Mouse (Mus musculus): Measurements from ENCODE around the gene Gmpr2. TPM values are rescaled to one million over a fixed set of nuclear protein-coding genes. Genes with fewer than 3 reads are reported as not detected.

Gene Gmpr2
- polyA plus RNA-seq, 1 experiment = 21.7 TPM

DNA sequence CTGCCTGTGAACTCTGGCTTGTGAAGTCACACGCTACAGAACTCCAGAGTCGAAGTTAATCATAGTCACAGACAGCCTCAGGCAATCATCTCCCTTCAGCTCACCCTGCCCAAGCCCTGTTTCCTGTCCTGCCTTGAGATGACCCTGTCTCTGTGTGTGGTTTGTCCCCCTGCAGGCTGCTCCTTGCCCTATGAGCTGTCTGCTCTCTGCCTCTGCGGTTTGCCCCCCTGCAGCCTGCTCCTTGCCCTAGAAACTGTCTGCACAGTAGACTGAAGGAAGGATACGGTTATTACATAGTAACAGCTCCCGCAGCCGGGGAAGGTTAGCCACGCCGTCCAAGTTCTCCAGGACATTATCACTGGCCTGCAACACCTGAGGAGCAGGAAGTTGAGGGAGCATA is 45.1 kb downstream of the Gmpr2 start:
- peak; percentile 89 for DNase-seq
- H3K4me3 ChIP-seq (ENCODE audit: insufficient read depth, low read depth, low read length) = no peak overlapping the region
- TF ChIP-seq POLR2A (IDR thresholded peaks at IDR 0.05; ENCODE audit: low read depth, low read length) (no peak), CTCF (conservative IDR thresholded peaks at IDR 0.05; ENCODE audit: insufficient read depth, insufficient read length, low read depth, low read length) (no peak)
- 43% methylated on average over 8 of the region's 8 CpGs for WGBS
- peaks cover 32% of the 10 kb centered on the region for H3K4me1 ChIP-seq (ENCODE audit: control insufficient read depth, insufficient read depth, low read length)
- peak overlapping the region; percentile 84 for H3K27ac ChIP-seq (ENCODE audit: insufficient read depth, low read depth, low read length)
- no peaks in the 10 kb centered on the region for H3K36me3 ChIP-seq (ENCODE audit: control insufficient read depth, insufficient read depth, low read length)
- H3K27me3 ChIP-seq (replicated peaks; ENCODE audit: control insufficient read depth, insufficient read depth, low read length) = no peaks in the 10 kb centered on the region

DNA sequence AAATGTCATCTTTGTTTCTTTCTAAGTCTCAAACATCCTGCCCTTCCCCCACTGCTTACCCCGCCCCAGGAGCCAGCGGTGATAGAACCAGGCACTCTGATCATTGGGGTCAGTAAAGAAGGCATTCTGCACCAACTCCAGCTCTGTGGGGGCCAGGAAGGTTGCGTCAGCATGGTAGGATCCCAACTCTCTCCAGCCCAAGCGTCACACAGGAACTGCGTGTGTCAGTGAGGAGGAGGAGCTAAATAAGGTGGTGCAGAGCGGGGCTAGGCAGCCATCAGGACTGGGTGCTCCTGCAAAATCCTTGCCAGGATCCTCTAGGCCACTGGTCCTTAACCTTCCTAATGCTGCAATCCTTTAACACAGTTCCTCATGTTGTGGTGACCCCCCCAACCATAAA is 48.0 kb downstream of the Gmpr2 start:
- WGBS = 85% methylated on average over 6 of the region's 6 CpGs
- TF ChIP-seq POLR2A (IDR thresholded peaks at IDR 0.05; ENCODE audit: low read depth, low read length) = no peak
- TF ChIP-seq CTCF (conservative IDR thresholded peaks at IDR 0.05; ENCODE audit: insufficient read depth, insufficient read length, low read depth, low read length) = no peak
- Histone ChIP-seq H3K4me3 (ENCODE audit: insufficient read depth, low read depth, low read length) (no peak overlapping the region), H3K27me3 (replicated peaks; ENCODE audit: control insufficient read depth, insufficient read depth, low read length) (no peaks in the 10 kb centered on the region), H3K4me1 (ENCODE audit: control insufficient read depth, insufficient read depth, low read length) (peaks cover 26% of the 10 kb centered on the region), H3K36me3 (ENCODE audit: control insufficient read depth, insufficient read depth, low read length) (no peaks in the 10 kb centered on the region), H3K27ac (ENCODE audit: insufficient read depth, low read depth, low read length) (no peak overlapping the region)
- DNase-seq = no peak

DNA sequence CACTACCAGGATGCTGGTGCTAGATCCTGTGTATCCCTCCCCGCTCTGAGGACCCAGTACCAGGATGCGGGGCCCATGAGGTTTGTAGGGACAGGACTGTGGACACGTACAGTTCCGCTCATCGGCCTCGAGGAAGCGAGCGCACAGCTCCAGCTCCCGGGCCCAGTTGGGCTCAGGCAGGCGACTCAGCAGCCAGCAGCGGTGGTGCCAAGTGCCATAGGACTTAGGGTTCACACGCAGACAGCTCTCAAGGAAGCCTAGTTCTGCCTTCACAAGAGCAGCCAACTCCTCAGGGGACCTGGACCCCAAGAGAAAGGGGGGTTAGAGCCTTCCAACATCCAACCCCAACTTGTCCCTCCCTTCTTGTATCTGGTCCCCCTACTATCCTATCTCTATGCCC is 48.9 kb downstream of the Gmpr2 start:
- WGBS = 67% methylated on average over 12 of the region's 12 CpGs
- H3K27ac ChIP-seq (ENCODE audit: insufficient read depth, low read depth, low read length) = peak overlapping the region; percentile 77
- TF ChIP-seq POLR2A (IDR thresholded peaks at IDR 0.05; ENCODE audit: low read depth, low read length) (no peak), CTCF (conservative IDR thresholded peaks at IDR 0.05; ENCODE audit: insufficient read depth, insufficient read length, low read depth, low read length) (no peak)
- peak overlapping the region; percentile 23; the same call in 1 of the 2 replicates for H3K4me3 ChIP-seq (ENCODE audit: insufficient read depth, low read depth, low read length)
- peaks cover 20% of the 10 kb centered on the region; the same call in 1 of the 2 replicates for H3K4me1 ChIP-seq (ENCODE audit: control insufficient read depth, insufficient read depth, low read length)
- H3K36me3 ChIP-seq (ENCODE audit: control insufficient read depth, insufficient read depth, low read length) = no peaks in the 10 kb centered on the region
- peak; percentile 35 for DNase-seq
- H3K27me3 ChIP-seq (replicated peaks; ENCODE audit: control insufficient read depth, insufficient read depth, low read length) = no peaks in the 10 kb centered on the region

DNA sequence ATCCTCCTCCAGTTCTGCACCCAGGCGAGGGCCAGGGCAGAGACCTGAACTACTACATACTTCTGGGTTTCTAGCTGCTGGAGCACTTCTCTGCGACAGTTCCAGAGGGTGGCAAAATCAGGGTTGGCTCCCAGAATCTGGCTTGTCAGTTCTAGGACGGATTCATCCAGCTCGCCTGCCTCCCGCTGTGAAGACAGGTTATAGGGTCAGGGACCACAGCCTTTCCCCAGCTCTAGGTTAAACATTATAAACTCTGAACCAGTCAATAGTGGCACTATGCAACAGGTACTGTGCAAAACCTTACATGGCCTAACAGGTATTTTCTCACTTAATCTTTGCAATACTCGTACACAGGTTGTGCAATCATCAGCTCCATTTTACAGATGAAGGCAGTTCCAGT is 49.3 kb downstream of the Gmpr2 start:
- 48% methylated on average over 6 of the region's 6 CpGs for WGBS
- peaks cover 20% of the 10 kb centered on the region; the same call in 1 of the 2 replicates for H3K4me1 ChIP-seq (ENCODE audit: control insufficient read depth, insufficient read depth, low read length)
- H3K27ac ChIP-seq (ENCODE audit: insufficient read depth, low read depth, low read length) = peak overlapping the region; percentile 77
- H3K36me3 ChIP-seq (ENCODE audit: control insufficient read depth, insufficient read depth, low read length) = no peaks in the 10 kb centered on the region
- peak; percentile 84 for DNase-seq
- H3K4me3 ChIP-seq (ENCODE audit: insufficient read depth, low read depth, low read length) = peak overlapping the region; percentile 23; the same call in 1 of the 2 replicates
- TF ChIP-seq CTCF (conservative IDR thresholded peaks at IDR 0.05; ENCODE audit: insufficient read depth, insufficient read length, low read depth, low read length) = no peak
- H3K27me3 ChIP-seq (replicated peaks; ENCODE audit: control insufficient read depth, insufficient read depth, low read length) = no peaks in the 10 kb centered on the region

DNA sequence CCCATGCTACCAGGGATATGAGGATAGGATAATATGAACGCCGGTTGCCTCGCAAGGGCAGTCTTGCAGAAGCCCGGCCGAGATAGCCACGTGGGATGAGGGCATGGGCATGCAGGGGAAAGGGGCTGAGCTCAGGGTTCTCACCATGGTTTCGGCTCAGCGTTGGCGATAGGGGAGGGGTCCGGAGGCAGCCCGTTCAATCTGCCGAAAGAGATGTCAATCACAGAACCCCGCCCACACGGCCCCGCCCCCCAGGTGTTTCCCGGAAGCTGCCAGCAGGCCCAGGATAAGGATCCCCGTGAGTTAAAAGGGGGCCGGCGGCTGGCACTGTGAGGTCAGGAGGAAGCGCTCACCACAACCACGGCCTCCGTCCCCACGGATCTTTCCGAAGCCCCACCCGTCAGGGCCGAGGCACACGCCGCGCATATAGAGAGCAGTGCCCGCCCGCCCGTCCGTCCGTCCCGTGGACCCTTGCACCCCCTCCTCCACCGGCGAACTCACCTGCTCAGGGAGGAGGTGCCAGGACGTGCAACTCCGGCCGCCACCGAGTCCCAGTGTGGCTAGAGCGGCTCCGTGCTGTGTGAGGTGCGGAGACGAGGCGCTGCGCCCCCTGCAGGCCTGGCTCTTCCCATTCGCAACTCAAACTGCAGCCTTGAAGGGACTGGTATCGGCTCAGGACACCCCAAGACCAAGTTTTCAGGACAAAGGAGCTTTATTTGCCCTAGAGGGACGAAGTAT is 50.1 kb downstream of the Gmpr2 start, which contains the start of gene Rabggta:
Gene Rabggta, minus strand, starts transcription at position 564 of the 738 bp plus-strand sequence.
- DNase-seq = peak; percentile 97
- H3K4me1 ChIP-seq (ENCODE audit: control insufficient read depth, insufficient read depth, low read length) = peaks cover 20% of the 10 kb centered on the region; the same call in 1 of the 2 replicates
- peak within 1 kb of the TSS; percentile 92 for H3K4me3 ChIP-seq (ENCODE audit: insufficient read depth, low read depth, low read length)
- under 1% methylated on average over 50 of the region's 50 CpGs for WGBS
- H3K36me3 ChIP-seq (ENCODE audit: control insufficient read depth, insufficient read depth, low read length) = no peaks in the 10 kb centered on the region
- peak within 1 kb of the TSS; percentile 88 for H3K27ac ChIP-seq (ENCODE audit: insufficient read depth, low read depth, low read length)
- TF ChIP-seq CTCF (conservative IDR thresholded peaks at IDR 0.05; ENCODE audit: insufficient read depth, insufficient read length, low read depth, low read length) (peak; percentile 92), POLR2A (IDR thresholded peaks at IDR 0.05; ENCODE audit: low read depth, low read length) (no peak)
- no peaks in the 10 kb centered on the region for H3K27me3 ChIP-seq (replicated peaks; ENCODE audit: control insufficient read depth, insufficient read depth, low read length)

DNA sequence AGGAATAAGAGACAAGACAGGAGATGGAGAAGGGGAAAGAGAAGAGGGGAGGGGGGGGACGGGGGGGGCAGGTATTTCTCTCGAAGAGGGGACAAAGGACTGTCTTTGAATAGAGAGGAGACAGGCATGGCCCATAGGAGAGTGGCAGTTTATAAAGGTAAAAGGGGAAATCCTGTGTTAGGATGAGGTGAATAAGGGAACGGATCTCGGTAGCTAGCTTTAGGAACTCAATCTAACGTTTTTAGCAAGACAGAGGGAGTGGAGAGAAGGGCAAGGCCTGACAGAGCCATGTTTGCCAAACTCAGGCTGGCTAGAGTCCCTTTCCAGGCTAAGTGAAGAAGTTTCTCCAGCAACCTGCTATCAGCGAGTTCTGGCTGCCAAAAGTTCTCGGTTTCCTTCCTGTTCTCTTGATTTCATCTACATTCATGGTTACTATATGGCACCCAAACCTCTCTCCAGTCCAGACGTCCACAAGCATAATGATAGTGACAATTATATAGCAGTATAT is 50.8 kb downstream of the Gmpr2 start:
- 46% methylated on average over 8 of the region's 8 CpGs for WGBS
- no peak overlapping the region for H3K4me3 ChIP-seq (ENCODE audit: insufficient read depth, low read depth, low read length)
- no peaks in the 10 kb centered on the region for H3K36me3 ChIP-seq (ENCODE audit: control insufficient read depth, insufficient read depth, low read length)
- H3K4me1 ChIP-seq (ENCODE audit: control insufficient read depth, insufficient read depth, low read length) = peaks cover 15% of the 10 kb centered on the region; the same call in 1 of the 2 replicates
- no peak for DNase-seq
- TF ChIP-seq CTCF (conservative IDR thresholded peaks at IDR 0.05; ENCODE audit: insufficient read depth, insufficient read length, low read depth, low read length) = no peak
- TF ChIP-seq POLR2A (IDR thresholded peaks at IDR 0.05; ENCODE audit: low read depth, low read length) = no peak
- no peak overlapping the region; the same call in 1 of the 2 replicates for H3K27ac ChIP-seq (ENCODE audit: insufficient read depth, low read depth, low read length)
- H3K27me3 ChIP-seq (replicated peaks; ENCODE audit: control insufficient read depth, insufficient read depth, low read length) = no peaks in the 10 kb centered on the region

DNA sequence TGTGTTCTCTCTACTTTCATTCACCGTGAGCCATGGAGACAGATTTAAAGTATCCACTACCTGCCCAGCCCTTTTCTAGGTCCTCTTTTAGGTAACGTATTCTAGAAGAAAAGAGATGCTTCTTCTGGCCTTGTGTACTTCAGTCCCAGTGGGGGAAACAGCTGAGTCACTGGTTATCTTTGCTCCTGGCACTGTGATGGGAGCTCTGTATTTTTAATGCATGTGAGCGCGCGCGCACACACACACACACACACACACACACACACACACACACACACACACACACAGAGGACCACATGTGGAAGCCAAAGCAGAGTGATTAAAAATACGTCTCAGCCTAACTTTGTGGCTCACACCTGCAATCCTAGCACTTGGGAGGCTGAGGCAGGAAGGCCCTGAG is 51.7 kb downstream of the Gmpr2 start:
- WGBS = 95% methylated on average over 7 of the region's 7 CpGs
- Histone ChIP-seq H3K27ac (ENCODE audit: insufficient read depth, low read depth, low read length) (no peak overlapping the region), H3K4me3 (ENCODE audit: insufficient read depth, low read depth, low read length) (no peak overlapping the region), H3K4me1 (ENCODE audit: control insufficient read depth, insufficient read depth, low read length) (peaks cover 10% of the 10 kb centered on the region; the same call in 1 of the 2 replicates), H3K36me3 (ENCODE audit: control insufficient read depth, insufficient read depth, low read length) (no peaks in the 10 kb centered on the region), H3K27me3 (replicated peaks; ENCODE audit: control insufficient read depth, insufficient read depth, low read length) (no peaks in the 10 kb centered on the region)
- DNase-seq = no peak
- no peak for TF ChIP-seq POLR2A (IDR thresholded peaks at IDR 0.05; ENCODE audit: low read depth, low read length)
- TF ChIP-seq CTCF (conservative IDR thresholded peaks at IDR 0.05; ENCODE audit: insufficient read depth, insufficient read length, low read depth, low read length) = no peak

Data from kidney, adult 2 months (tissue).